Mouse (Mus musculus) urinary bladder, postnatal 0 days (tissue): Measurements from ENCODE around the gene Chdh. TPM values are rescaled to one million over a fixed set of nuclear protein-coding genes. Genes with fewer than 3 reads are reported as not detected.

Source experiments
- microRNA-seq: library from miRNA; unstranded; fragments of <30 nt; microRNA quantifications from one replicate; pipeline ENCODE4, GENCODE M21; 2016
- polyA plus RNA-seq: library from polyadenylated mRNA; unstranded; fragments of >200 nt; fragmentation: Nextera tagmentation; extraction: Ambion mirVana; gene quantifications from 2 replicates; pipeline ENCODE4 v1.2.1, GENCODE M21; 2015

Gene Chdh
- polyA plus RNA-seq = 0.08 TPM in 2 replicates

GRCm38 (mm10) chr14:30008733-30009575 is at the start of gene Chdh, which contains the start of gene Il17rb:
Gene Chdh (plus strand): TSS chr14:30009023.
Gene Il17rb (minus strand): TSS chr14:30008896.

GRCm38 (mm10) chr14:29968075-29968821 is 40.6 kb upstream of the Chdh start, which contains the start of gene Selenok:
Gene Selenok (plus strand): TSS chr14:29968308.

GRCm38 (mm10) chr14:29978254-29979204 is 30.3 kb upstream of the Chdh start, which contains the start of gene Actr8:
Gene Actr8 (plus strand): TSS chr14:29978337.

Small RNA genes lying within 50 kb of the gene (microRNA-seq; reads per million reads assigned to microRNA genes)
- not detected for gene Mir6947

Other genes starting within 250 kb of the Chdh start
- gene Selenok, start 40.7 kb upstream of the Chdh start, polyA plus RNA-seq = 286 and 351 TPM in 2 replicates
- 34.1 and 35.4 TPM in 2 replicates for gene Actr8, start 30.7 kb upstream of the Chdh start, polyA plus RNA-seq
- gene Il17rb, start 127 bp upstream of the Chdh start, polyA plus RNA-seq = 0.34 and 0.37 TPM in 2 replicates